Mouse (Mus musculus) urinary bladder, postnatal 25 days (tissue): ENCODE results near the gene Syt16.

Experiments used
- DNase-seq: peaks from one replicate; pipeline ENCODE4 v3.0.0; 2022; ENCODE audit warnings: low spot score

Gene Syt16

DNA sequence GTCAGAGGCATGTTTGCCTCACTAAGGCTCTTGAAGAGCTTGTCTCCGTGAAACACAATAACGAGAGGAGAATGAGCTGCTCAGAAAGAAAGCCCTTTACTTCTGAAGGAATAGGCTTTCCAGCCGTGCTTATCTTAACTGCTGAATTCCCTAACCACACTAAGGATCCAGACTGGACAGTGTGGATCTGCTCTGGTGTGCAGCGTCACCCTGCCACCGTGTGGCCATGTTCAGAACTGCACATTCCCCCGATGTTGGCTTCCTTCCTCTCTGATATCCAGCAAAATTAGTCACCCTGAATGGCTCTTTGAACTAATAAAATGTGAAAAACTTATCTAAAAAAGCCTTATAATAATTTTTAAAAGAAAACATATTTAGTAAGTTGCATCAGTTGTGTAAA, 16.3 kb downstream of the Syt16 start:
- peak; percentile 86 for DNase-seq

- DNase-seq, result peak; percentile 26
These were observed 17.3 kb downstream of the Syt16 start for GRCm38 (mm10) chr12:74014739-74015270.

- DNase-seq, result no peak
These were observed 18.0 kb downstream of the Syt16 start for GRCm38 (mm10) chr12:74015491-74015890.

DNA sequence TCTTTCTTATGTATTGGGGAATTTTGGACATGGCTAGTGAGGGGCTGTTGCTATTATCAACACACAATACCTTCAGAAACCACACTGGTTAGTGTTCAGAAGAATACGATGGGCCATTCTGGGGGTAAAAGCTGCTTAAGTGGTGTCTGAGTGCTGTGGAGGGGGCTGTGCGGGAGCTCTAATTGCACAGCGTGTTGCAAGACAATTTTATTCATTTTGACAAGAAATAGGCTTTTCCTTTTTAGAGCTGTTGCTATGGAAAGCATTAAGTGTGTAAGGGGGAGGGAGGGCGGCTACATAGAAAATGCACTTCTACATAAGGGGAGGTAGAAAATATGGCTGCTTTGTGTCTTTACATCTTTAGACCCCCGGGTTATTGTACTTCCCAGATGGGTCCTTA, 25.8 kb downstream of the Syt16 start:
- no peak for DNase-seq

- DNase-seq, result no peak
These were observed 27.5 kb downstream of the Syt16 start for GRCm38 (mm10) chr12:74024912-74025311.

DNA sequence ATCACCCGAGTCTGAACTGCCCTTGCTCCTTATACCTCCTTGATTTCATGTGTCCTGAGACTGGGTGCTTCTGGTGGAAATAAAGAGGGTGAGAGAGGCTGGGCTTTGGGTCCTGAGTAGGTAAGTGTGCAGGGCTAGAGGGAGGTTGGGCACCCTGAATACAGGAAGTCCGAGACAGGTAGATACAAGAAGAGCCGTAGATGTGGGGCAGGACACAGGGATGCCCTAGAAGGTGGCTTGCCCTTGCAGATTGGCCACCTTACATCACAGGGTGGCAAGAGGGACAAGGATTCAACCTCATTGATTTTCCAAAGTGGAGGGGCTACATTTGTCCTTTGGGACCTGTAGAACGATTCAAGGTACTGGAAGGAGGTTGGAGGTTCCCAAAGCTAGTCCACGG, 45.8 kb downstream of the Syt16 start:
- DNase-seq, result no peak

- no peak for DNase-seq
These were observed 46.3 kb downstream of the Syt16 start for GRCm38 (mm10) chr12:74043755-74044154.

GRCm38 (mm10) chr12:74044241-74044640, 46.8 kb downstream of the Syt16 start:
- DNase-seq, result no peak

- DNase-seq, result peak; percentile 54
These were observed 58.0 kb downstream of the Syt16 start for GRCm38 (mm10) chr12:74055336-74055931.

GRCm38 (mm10) chr12:74056162-74056561, 58.7 kb downstream of the Syt16 start:
- no peak for DNase-seq

DNA sequence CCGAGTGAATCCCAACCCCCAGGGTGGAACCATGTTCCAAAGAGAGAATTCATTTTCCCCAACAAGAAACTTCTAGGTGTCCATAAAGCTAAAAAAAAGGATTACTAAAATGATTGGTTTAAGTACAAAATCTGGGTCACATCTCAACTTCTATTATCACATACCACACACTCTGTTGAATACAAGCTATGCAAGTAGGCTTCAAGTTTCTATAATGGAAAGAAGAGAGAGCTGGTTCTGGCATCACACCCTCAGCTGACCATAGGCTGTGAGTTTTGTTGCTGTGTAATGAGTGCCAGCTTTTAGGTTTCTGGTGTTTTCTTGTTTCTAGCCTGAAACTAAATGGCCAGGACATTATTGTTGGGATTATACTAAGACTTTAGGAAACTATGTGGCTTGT, 65.1 kb downstream of the Syt16 start:
- DNase-seq, result no peak

GRCm38 (mm10) chr12:74068912-74069311, 71.5 kb downstream of the Syt16 start:
- no peak for DNase-seq

DNA sequence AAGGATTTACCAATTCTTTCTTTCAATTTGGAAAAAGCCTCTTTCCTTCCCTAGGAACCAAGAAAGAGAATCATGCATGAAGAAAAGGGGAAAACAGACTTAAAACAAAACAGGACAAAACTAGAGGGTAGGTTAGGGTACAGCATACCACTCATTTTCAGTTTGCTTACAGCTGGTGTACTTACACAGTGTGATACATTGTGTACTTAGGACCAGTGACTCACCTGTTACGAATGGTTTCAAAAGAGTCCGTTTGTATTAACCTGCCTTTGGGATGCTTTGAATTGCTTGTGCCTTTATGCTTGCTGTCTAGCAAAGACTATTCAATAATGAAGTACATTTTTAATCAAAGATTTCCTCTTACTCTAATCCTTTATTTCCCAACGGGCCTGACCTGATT, 78.1 kb downstream of the Syt16 start:
- no peak for DNase-seq

GRCm38 (mm10) chr12:74076091-74076490, 78.6 kb downstream of the Syt16 start:
- no peak for DNase-seq

GRCm38 (mm10) chr12:74081122-74081521, 83.7 kb downstream of the Syt16 start:
- DNase-seq, result no peak

DNA sequence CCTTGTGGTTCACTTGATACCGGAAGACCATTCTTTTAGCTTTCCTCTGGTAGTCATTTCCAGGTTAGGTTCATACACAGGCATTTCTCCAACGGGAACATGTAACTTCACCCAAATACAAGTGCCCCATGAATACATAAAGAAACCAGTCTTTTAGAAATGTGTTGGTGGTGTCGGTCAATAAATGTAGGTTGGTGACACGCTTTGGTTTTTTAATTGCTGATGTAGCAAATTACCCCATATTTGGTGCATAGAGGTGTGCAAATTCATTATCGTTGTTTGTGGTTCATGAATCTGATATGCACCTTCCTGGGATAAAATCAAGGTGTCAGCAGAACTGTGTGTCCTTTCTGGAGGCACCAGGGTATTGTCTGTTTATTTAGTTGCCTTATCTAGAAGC, 86.9 kb downstream of the Syt16 start:
- DNase-seq, result no peak

DNA sequence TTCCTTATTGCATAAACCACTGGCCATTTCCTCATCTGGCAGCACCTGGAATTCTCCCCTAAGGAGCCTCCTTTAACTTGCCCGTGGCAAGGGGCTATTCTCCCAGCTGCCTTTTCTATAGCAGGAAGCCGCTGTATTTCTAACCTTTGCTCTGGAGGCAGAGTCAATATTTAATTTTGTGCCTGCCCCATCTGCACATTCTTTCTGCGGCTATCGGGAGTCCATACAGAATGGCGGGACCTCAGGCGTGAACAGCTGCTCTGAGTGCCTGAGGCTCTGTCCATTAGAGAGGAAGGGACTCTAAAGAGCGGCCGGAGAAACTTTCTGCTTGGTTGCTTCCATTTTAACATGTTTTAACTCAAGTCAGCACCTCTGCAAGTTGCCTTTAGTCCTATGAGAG, 89.6 kb downstream of the Syt16 start:
- DNase-seq, result no peak

- DNase-seq, result no peak
These were observed 92.1 kb downstream of the Syt16 start for GRCm38 (mm10) chr12:74089342-74090131.

DNA sequence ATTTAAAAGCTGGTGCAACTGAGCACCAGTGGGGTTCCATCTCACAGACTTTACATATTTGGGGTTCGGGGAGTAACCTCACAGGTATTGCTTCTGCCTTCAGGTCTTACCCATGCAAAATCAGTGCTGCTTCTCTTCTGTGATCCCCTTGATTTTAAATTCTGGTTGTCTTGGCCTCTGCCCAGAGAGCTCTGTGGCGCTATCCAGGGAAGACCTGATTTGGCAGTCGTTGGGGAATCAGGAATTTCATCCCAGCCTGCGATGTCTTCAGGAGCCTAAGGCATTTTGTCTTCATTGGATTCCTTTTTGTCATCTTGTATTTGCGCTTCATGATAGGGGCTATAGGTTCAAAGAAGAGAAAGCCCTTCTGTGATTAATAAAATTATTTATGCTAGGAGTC, 95.1 kb downstream of the Syt16 start:
- no peak for DNase-seq

GRCm38 (mm10) chr12:74093110-74093509, 95.6 kb downstream of the Syt16 start:
- DNase-seq, result no peak

DNA sequence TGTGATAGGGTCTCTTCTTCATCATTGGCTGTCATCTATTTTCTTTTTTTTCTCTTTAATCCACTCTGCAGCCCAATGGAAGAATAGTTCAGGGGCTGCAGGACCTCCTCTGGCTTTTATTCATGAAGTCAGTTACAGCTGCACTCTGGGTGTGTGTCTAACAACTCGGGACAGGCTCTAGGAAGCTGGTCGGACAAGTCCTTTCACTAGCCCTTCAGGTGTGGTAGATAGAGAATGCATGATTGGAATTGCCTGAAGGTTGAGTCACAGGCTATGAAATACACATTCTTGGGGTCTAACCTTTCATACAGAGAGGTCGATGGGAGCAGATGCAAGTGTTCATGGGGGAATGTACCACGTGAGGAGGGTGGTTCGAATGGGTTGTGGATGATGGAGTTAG, 97.2 kb downstream of the Syt16 start:
- DNase-seq, result no peak

DNA sequence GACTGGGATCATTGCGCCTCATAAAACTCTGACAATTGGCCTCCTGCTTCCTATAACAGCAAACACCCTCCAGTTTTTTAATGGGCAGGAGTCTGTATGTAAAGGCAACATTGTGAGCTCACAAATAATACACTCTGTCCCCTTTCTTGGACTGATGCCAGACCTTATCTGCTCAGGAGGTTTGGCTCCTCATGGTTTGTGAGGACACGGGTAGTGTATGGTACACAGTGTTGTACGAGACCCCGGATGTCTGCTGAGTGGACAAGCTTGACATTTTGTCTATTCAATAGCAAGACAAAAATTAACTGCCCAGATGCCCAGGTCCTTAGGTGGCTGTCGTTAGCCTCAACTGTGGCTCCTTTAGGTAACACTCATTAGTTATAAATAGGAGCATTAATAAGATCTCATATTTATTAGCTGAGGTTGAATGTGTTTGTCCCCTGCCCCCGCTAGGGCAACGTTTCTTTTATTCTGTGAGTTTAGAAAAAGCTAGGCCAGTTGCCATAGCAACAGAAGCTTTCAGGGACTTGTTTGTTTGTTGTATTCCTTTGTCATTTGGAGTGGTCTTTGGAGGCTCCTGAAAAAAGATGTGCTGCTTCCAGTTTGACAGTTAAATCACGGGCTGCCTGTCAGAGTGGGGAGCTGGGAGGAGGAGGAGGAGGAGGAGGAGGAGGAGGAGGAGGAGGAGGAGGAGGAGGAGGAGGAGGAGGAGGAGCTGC, 101.3 kb downstream of the Syt16 start:
- no peak for DNase-seq
